Mouse (Mus musculus) embryo, embryonic 9.5 days (tissue): Measurements from ENCODE around the gene Syne4.
A peak's percentile ranks its signal among the peaks of the same experiment; 100 is the strongest.

ENCODE experiments used
- DNase-seq: peaks from one replicate; pipeline ENCODE4 v3.0.0-alpha.2; 2017; ENCODE audit errors: extremely low spot score

Syne4 gene

DNA sequence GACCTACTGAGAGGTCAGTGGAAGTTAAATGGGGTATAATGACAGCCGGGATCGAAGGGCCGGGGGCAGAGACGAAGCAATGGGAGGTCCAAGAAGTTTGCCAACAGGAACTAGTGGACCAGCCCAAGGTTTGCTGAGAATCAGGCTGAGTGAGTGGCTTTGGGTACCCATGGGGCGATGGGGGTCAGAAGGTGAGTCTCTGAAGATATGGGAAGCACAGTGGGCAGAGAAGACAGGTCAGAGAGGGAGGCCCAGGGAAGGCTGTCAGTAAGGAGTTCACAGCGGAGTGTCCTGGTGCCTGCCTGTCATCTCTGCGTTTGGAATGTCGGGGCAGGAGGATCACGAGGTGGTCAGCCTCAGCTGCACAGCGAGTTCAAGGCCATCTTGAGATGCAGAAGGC, 13.8 kb downstream of the Syne4 start:
- no peak for DNase-seq

DNA sequence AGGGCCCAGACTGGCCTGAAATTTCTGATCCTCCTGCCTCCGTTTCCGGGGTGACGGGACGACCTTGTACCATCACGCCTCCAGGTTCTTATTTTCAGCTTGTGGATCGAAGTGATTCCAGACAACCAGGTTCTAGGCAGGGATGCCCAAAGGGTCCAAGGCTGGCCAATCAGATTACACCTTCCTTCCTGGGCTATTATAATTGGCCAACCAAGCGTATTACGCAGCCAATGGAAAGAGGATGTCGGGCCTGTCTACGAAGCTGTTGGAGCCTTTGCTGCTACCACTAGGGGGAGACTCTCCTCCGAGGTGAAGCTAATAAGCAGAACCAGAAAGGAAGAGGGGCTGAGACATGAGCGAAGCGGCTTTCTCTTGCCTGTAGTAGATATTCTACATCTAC, 17.3 kb downstream of the Syne4 start:
- peak; percentile 82 for DNase-seq

DNA sequence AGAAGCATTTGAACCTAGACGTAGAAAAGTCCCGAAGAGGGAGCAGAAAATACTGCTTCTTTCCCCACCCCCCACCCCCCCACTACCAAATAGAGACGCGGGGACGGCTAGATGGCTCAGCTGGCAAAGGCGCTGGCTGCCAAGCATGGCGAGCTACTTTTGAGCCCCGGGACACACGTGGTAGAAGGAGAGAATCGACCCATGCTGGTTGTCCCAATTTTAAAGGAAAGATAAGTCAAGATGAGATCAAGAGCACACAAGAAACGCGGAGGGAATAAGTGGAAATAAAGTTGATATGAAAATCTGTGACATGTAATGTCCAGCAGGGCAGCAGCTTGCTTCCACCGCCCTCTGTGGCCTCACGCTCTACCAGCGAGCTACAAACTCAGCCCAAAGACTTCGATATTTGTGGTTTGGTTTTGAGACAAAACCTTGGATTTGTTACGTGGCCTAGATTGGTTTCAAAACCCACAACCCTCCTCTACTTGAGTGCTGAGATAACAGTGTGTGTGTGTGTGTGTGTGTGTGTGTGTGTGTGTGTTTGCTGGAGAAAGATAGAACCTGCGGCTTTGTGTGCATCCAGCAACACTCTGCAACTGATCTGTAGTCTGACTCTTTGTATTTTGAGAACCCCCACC, 18.1 kb downstream of the Syne4 start:
- DNase-seq, result no peak

DNA sequence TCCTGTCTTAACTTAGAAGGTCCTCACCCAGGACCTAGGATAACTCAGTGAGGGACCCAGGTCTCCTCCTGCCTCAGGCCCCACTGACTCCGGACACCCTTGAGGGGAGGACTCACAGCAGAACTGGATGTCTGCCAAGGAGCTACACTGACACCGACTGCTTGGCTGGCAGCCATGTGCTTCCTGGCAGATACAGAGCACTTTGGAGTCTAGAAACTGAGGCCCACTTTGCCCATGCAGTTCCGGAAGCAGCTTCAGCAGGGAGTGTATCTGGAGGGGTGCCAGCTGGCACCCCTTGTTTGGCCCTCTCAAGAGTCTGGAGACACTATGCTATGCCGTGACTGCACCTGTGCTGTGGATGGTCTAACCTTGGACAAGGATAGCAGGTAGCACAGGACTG, 18.8 kb downstream of the Syne4 start:
- no peak for DNase-seq

DNA sequence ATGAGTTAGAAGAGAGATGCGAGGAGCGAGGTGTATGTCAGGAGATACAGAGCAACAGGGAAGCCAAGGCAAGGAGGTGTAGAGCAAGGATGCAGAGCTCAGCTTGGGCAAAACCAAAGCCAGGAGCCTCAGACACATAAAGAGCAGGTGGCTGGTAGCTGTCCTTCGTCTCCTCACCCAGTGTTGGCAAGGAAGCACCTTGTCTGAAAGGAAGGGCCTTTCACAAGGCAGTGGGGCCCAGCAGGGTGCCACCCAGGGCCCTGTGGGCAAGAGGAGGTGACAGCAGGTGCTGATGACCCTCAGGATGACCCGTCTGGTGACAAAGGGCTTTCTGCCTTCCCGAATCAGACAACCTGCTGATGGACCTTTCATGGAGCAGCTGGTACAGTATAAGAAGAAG, 20.0 kb downstream of the Syne4 start:
- no peak for DNase-seq

DNA sequence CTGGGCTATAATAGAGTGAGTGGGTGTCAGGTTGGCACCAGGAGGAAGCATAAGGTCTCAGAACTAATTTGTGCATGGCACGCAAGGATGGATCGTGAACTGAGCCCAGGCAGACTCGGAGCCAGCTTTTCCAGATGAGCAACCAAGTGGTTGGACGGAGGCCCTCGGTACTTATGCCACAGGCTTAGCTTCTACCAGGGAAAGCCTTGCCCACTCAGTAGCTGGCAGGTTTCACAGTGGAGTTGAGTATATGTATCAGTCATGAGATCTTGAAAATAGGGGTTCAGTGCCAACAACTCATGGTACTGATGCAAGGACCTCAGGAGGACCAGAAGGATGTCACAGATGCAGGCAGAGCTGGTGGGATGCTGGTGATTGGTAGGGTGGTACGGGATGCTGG, 21.1 kb downstream of the Syne4 start:
- no peak for DNase-seq

DNA sequence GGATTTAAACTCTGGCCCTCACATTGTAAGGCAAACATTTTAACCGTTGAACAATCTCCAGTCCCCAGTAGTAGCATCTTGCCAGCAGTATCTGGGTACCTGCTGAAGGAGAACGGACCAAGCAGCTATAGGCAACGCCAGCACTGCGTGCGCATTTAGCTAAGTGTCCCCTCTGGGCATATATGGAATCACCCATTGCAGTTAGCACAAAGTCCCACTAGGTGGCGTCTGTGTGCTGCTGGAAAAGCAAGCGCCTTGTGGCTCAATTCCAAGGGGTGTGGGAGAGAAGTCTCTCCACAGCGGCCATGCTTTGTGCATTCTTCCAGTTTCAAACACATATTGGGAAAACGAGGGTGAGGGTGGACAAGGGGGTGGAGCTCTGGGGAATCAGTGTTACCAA, 21.8 kb downstream of the Syne4 start:
- DNase-seq, result peak; percentile 81

DNA sequence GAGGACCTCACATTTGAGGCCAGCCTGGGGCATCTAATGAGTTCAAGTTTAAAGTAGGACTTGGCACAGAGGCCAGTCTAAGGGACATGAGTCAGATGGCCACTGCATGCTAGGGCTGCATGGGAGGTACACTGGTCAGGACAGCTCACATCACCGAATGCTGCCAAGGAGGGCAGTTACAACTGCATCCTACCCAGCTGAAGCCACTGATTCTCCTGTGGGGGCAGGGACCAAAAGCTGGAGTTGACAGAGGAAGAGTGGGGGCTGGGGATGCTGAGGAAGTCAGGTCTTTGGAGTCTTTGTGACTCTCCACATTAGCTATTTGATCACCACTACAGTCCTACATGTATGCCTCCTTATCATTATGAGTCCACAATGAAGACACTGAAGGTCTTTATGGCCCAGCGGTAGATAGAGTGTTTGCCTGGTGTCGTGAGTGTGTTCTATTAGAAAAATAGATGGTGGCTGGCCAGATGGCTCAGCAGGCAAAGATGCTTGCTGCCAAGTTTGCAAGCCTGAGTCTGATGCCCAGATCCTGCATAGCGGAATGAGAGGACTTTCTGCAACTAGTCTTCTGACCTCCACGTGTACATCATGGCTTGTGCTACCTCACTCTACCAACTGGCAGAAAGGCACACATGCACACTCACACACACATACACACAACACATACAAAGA, 25.0 kb downstream of the Syne4 start:
- DNase-seq, result no peak

DNA sequence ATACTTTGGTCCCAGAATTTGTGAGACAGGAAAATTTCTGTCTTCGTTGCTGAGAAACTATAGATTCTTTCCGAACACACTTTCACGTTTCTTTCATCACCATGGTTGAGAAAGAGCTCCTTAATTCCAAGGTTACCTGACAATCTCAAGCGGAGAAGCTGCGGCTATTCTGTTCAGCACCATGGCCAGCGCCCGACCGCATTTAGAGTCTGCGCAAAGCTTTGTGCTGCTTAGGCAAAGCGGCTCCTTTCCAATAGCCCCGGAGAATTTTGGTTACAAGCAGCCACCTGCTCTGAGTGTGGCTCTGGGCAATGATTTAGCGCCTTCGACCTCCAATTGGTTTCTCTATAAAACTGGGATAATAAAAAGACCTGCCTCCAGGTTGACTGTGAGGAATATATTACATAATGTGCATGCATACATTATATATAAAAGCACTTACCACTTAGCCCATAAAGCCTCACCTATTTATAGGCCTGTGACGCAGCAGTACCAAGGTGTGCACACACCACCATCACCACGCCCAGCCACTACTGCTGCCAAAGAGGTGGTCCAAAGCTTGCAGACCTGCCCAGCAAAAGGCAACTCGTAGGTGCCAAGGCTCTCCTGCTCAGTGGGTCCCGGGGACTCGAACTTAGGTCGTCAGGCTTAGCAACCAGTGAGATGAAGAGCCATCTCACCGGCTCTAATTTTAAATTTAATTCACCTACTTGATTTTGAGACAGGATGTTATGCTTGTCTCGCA, 32.2 kb downstream of the Syne4 start:
- DNase-seq, result peak; percentile 63

DNA sequence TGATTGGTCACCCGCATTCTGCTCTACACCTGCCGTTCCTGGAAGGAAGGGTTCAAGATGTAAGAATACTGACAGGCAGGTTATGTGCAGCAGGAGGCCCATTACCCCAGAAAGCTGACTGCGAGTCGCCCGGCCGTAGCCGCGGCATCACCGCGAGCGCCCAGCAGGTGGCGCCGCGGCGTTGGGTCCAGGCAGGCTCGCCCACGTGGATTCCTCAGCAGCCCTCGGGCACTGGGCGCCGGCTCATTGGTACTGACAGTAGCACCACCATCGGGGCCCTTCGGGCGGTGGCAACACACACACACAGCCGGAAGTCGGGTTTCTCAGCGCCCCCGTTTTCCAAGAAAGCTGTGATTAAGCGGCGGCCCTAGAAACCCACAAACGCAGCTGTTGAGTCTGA, 33.2 kb downstream of the Syne4 start:
- DNase-seq, result peak; percentile 71

DNA sequence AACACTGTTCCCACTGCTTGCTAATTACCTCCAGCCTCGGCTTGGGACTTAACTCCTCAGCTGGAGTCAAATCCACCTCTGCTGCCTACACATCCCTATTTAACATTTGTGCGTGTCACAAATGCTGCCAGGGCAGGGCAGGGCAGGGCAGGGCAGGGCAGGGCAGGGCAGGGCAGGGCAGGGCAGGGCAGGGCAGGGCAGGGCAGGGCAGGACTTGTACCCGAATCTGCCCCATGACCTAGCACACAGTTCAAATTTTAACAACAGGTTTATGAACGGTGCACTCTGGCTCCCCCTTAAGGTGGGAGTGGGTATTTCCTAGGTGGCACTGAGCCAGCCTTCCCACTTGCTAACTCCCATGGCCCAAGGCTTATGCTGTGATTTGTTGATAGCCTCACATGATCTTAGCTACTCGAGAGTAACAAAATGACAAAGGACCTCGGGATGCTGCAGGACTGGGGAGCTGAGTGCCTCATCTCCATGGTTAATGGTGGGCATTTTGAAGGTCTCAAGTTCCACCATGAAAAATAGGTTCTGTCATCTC, 38.7 kb downstream of the Syne4 start:
- DNase-seq, result peak; percentile 67

DNA sequence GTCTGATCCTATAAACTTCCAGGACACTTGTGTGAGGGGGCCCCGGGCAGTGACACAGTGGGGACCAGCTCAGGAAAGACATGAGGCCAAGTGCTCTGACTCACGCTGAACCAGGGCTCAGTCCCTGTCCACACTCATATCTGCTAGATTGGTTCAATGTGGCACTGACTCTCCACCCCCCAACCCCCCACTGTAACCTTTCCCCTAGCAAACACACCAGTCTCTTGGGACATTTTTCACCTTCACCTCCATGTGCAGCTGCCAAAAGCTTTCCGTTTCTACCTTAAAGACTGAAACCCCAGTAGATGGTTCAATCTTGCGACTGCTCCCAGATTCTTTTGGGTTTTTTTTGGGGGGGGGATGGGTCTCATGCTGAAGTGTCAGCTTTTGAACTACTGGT, 39.5 kb downstream of the Syne4 start:
- no peak for DNase-seq

DNA sequence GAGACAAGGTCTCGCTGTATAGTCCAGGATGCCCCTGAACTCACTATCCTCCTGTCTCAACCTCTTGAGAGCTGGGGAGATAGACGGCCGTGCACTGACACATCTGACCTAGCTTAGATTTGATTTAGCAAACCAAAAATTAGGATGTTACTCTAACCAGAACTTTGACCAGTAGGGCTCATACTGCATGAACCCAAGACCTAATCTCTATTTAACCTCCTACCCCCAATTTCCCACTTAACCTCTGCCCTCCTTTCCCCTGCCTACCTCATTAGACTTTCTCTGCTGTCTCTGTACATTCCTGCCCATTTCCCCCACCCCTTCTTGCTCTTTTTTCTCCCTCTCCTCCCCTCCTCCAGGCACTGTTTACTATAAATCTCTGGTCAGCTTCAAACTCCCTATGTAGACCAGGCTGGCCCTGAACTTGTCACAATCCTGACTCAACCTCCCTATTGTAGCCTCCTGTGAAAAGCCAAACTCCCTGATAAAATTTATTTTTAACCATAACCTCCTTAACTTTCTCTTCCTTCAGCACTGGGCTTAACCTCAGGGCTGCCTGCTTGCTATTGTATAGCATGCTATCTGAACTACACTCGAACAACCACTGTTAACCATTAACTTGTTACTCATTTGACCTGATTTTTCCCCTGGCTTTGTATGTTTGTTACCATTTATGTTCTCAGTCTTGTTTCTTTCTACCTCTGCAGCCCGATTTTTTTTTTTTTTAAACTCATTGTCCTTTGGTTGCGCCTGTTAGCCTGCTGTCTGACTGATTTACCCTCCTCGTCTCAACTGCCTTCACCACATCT, 44.0 kb downstream of the Syne4 start:
- DNase-seq, result no peak

DNA sequence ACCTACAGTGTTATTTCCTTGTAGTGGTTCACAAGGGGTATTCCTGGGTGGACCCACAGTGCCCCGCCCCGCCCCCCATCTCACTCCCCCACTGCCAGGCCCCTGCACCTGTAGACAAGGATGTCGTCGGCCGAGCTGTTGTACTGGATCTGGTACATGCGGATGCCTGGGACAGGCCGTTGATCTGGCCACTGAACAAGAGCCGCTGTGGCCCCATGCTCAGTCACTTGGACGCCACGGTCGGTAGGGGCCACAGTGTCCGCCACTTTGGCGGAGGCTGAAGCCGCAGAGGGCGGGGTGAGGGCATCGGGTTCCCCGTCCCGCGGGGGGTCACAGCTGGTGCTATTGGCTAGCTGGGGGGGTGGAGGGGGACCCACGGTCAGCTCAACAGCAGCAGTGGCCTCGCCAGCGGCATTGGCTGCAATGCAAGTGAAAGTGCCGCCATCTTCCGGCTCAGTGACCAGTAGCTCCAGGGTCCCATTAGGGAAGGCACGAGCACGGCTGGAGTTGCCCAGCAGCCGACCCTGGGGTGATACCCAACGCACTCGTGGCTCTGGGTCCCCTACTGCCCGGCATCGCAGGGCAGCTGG, 44.8 kb downstream of the Syne4 start:
- no peak for DNase-seq

DNA sequence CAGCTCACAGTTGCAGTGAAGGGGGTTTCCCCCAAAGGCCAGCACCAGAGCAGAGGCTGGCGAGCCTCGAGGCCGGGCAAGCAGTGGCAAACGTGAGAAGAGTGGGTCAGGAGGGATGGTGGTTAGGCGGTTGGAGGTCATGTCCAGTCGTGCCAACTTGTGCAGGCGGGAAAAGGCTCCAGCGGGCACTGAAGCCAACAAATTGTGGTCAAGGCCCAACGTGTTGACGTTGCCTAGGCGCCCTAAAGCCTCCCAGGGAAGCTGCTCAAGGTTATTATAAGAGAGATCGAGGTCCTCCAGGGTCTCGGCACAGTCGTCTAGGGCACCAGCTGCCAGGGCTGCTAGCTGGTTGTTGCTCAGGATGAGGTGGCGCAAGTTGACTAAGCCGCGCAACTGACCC, 45.4 kb downstream of the Syne4 start:
- no peak for DNase-seq

DNA sequence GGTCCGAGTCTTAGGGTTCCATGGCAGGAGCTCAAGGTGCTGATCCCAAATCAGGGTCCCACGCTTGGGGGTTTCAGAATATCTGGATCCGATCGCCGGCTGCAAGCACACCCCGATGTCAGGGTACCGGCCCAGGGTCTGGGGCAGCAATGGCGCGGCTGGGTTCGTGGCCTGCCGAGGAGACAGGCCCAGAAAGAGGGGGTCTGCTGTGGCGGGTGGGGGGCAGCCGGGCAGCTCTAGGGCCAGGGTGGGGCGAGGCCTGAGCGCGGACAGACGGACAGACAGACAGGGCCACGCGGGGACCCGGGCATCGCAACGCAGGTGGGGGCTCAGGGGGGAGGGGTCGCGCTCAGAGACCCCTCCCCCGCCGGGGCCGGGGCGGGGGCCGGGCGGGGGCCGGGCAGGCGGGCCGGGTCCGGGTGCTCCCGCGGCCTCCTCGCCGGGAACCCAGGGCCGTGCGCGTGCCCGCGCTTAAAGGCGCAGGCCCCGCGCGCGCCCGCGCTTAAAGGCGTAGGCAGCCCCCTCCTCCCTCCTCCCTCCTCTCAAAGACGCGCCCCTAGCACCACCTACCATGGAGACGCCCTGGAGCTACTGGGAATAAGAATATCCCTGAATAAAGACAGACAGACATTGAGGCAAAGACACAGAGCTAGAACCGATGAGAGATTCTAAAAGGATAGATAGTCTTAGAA, 48.2 kb downstream of the Syne4 start, which contains the start of gene Lrfn3:
Gene Lrfn3 (minus strand): TSS at position 121 of the 692 bp plus-strand sequence.
- peak; percentile 71 for DNase-seq

DNA sequence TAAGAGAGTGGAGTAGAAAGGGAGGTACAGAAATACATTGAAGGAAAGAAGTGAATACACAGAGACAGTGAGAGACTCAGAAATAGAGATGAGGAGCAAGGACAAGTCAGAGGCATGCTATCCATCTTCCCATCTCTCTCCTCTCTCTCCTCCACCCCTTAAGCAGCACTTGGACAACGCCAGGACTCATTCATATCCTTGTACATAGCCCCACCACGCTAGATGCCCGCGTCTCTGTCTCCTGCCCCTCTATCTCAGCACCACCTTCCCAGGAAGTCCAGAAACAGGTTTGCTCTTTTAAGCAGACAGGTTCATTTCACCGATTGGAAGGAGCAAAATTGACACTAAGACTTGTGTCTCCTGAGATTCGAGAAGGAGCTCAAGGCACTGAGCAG, 48.7 kb downstream of the Syne4 start:
- no peak for DNase-seq

DNA sequence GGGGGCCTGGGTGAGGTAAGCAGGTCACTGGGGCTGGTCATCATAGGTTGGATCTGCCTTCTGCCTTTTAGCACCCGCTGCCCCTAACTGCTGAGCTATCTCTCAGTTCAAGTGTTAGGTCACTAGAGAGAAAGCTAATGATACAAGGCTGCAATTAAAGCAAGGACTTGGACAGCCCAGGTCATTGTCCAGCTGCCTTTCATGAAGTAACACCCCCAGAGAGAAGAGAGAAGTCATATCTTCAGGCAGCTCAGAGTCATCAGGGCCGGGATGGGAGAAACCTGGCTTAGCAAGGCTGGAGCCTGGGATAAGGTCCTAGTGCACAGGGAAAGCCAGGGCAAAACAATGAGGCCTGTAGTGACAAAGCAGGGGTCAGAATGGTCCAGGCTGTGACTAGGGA, 52.9 kb downstream of the Syne4 start:
- no peak for DNase-seq
